Mouse (Mus musculus) heart, postnatal 14 days (tissue): Measurements from ENCODE around the gene Triap1. TPM values are rescaled to one million over a fixed set of nuclear protein-coding genes. Genes with fewer than 3 reads are reported as not detected.
"Not testable (repeated sequence)": the region's sequence is repeated elsewhere in the genome, so short reads cannot be mapped to it uniquely, and the experiment has no call there.

ENCODE experiments used
- DNase-seq, 2 experiments: peaks; one replicate each; pipeline ENCODE4 v3.0.0; 2021 to 2022
- intact Hi-C: fragments of 180-260 bp; cut with DNase I; formaldehyde crosslinking; loops from one replicate; pipeline ENCODE4 v1.15.1; 2025
- total RNA-seq, 2 experiments: library from RNA; stranded (reverse); gene quantifications; 2 replicates each; pipeline ENCODE4 v1.2.3; 2021

The Triap1 gene
- total RNA-seq, 2 experiments from 2014 or later = 21.1 to 23.1 TPM

DNA sequence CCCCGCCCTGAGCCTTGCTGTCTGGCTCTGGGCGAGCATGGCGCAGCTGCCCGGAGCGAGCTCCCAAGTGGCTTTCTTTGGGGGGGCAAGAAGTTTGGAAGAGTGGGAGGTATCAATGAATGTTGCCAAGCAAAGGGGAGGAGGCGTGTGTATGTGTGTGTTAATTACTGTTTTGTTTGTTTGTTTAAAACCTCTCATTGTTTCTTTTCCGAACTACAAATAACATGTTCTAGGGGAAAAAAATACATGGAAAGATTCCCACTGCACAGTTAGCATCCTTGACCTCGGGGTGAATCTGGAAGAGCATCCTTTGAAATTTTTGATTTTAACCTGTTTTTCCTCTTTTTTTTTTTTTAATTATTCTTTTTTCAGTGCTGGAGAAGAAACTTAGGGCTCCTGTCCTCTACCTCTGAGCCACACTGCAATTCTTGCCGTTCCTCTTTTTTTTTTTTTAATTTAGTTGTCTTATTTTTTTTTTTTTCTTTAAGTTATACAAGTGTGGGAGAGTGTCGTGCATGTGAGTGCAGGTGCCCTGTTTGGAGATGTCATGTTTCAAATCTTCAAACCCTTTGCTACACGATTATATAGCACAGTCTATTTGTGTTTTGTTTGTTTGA is 33.3 kb downstream of the Triap1 start:
- intact Hi-C loops = no loop called here
- no peak for DNase-seq

DNA sequence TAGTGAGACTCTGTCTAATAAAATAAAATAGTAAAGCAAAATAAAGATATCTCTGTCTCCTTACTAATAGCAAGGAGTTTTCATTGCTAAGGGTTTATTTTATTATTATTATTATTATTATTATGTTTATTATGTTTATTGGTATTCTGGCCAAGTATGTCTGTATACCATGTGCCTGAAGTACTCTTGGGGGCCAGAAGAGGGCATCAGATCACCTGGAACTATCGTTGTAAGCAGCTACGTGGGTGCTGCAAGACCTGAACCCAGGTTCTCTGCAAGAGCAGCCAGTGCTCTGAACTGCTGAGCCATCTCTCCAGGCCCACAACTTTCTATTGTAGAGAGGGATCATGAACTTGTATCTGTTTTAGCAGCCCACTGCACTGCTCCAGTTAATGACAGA is 34.4 kb downstream of the Triap1 start:
- no peak for DNase-seq
- intact Hi-C loops = no loop called here

DNA sequence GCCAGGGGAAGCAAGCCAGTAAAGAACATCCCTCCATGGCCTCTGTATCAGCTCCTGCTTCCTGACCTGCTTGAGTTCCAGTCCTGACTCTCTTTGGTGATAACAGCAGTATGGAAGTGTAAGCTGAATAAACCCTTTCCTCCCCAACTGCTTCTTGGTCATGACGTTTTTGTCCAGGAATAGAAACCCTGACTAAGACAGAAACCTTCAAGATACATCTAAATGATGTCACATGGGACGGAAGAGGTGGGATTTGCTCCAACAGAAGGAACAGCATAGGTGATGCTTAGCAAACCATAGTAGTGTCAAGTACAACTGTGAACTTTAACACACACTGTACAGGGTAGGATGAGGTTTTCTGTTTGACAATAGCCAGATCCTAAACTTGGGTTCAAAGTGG is 37.9 kb downstream of the Triap1 start:
- DNase-seq, intact Hi-C loops: not testable (repeated sequence)

DNA sequence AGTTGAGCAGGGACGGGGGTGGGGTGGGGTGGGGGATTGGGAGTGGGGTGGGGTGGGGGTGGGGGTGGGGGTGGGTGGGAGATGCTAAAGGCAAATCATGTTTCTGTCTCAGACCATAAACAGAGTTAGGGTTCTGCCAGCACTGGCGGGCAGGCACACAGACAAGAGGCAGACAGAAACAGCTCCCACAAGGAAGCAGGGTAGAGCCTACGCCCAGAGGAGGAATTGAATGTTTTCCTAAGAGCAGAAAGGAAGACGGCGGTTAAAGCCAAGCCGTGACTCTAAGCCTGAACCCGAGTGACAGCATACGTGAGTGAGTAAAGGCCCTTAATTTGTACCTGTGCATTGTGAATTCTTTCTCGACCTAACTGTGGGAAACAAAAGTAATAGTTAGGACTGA is 50.9 kb downstream of the Triap1 start:
- intact Hi-C loops = no loop called here
- DNase-seq = no peak

DNA sequence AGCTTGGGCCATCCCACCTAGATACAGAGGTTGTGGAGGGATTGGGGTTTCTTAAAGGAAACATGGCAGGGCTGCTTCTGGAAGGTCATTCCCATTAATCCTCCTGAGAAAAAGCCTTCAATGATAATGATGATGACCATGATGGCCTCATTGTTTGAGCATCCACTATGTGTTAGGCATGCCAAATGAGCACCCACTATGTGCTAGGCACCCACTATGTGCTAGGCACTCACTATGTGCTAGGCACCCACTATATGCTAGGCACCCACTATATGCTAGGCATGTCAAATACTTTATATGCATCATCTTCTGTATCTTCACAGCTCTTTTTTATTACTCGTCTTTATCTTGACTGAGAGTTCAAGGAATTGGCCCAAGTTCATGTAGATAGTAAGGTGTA is 51.9 kb downstream of the Triap1 start:
- intact Hi-C loops = no loop called here
- no peak for DNase-seq

Other genes with a start within 250 kb of the Triap1 start
- gene Gm10401, start 242.9 kb upstream of the Triap1 start, total RNA-seq = not detected
- gene Acads, start 221.9 kb upstream of the Triap1 start, total RNA-seq = 100 to 1,000 TPM; 196 to 208 TPM
- 10 to 100 TPM; 24.7 to 25.8 TPM for gene Unc119b, start 206.2 kb upstream of the Triap1 start, total RNA-seq
- gene Mlec, start 183.0 kb upstream of the Triap1 start, total RNA-seq = 10 to 100 TPM; 70.0 to 77.1 TPM
- gene Cabp1, start 146.8 kb upstream of the Triap1 start, total RNA-seq = 1 to 10 TPM; 3.5 to 4.0 TPM
- 10 to 100 TPM; 27.6 to 29.8 TPM for gene Pop5, start 105.4 kb upstream of the Triap1 start, total RNA-seq
- gene Rnf10, start 68.3 kb upstream of the Triap1 start, total RNA-seq = 100 to 1,000 TPM; 389 to 391 TPM
- 100 to 1,000 TPM; 143 to 157 TPM for gene Coq5, start 61.6 kb upstream of the Triap1 start, total RNA-seq
- gene Dynll1, start 40.2 kb upstream of the Triap1 start, total RNA-seq = 100 to 1,000 TPM; 135 to 185 TPM
- gene Srsf9, start 14.0 kb upstream of the Triap1 start, total RNA-seq = 10 to 100 TPM; 26.3 to 26.9 TPM
- gene Gatc, start within 50 bp of the Triap1 start, total RNA-seq = 10 to 100 TPM; 16.0 to 17.0 TPM
- gene Cox6a1, start 7.8 kb downstream of the Triap1 start, total RNA-seq = 100 to 1,000 TPM; 367 to 372 TPM
- gene Msi1, start 88.4 kb downstream of the Triap1 start, total RNA-seq = 1 to 10 TPM; 1.9 to 2.0 TPM
- not detected for gene Pla2g1b, start 125.0 kb downstream of the Triap1 start, total RNA-seq
- gene Sirt4, start 143.5 kb downstream of the Triap1 start, total RNA-seq = 10 to 100 TPM; 17.9 to 18.7 TPM
- 10 to 100 TPM; 52.4 to 54.2 TPM for gene Pxn, start 165.5 kb downstream of the Triap1 start, total RNA-seq
- gene Rplp0, start 218.2 kb downstream of the Triap1 start, total RNA-seq = 100 to 1,000 TPM; 645 to 715 TPM
- 10 to 100 TPM; 45.1 to 46.6 TPM for gene Gcn1l1, start 224.0 kb downstream of the Triap1 start, total RNA-seq